Mouse (Mus musculus) liver, embryonic 14.5 days (tissue): ENCODE measurements around the gene Cep164. TPM values are rescaled to one million over a fixed set of nuclear protein-coding genes. Genes with fewer than 3 reads are reported as not detected.

Source experiments
- ATAC-seq: fragments of 200-750 bp; cut with Nextera tagmentation; 2 replicates; pipeline ENCODE4 v1.8.0; 2017; ENCODE audit warnings: moderate number of reproducible peaks, mild to moderate bottlenecking, moderate library complexity; ENCODE audit not compliant: insufficient read depth
- DNase-seq, 3 experiments: peaks; one replicate each; pipeline ENCODE4 v3.0.0-alpha.2; 2012 to 2013; ENCODE audit warnings: low read depth in 3 of 3, low spot score in 3 of 3
- H3K27ac ChIP-seq: fragments of 300-500 bp; sonication (generic); 2 replicates; pipeline ENCODE4 v1.5.1; 2014; ENCODE audit warnings: moderate library complexity, mild to moderate bottlenecking, control low read depth, inconsistent platforms
- H3K27me3 ChIP-seq: fragments of 300-500 bp; sonication (generic); 2 replicates; pipeline ENCODE4 v1.6.1; 2014; ENCODE audit warnings: mild to moderate bottlenecking, low read length, moderate library complexity; ENCODE audit not compliant: control insufficient read depth, insufficient read depth
- H3K36me3 ChIP-seq: fragments of 300-500 bp; sonication (generic); replicated peaks from 2 replicates; pipeline ENCODE4 v1.6.1; 2014; ENCODE audit warnings: low read depth; ENCODE audit not compliant: control insufficient read depth, insufficient read depth
- H3K4me1 ChIP-seq, 2 experiments: fragments of 200-500 bp in 1 of 2; fragments of 300-500 bp in 1 of 2; sonication (generic) in 1 of 2; replicated peaks; 2 replicates each; pipeline ENCODE4 v1.6.1; 2012 to 2014; ENCODE audit warnings: antibody characterized with exemption in 1 of 2, inconsistent platforms in 1 of 2, low read length in 1 of 2; ENCODE audit not compliant: control insufficient read depth in 2 of 2, insufficient read depth in 2 of 2
- H3K4me2 ChIP-seq: fragments of 300-500 bp; sonication (generic); 2 replicates; pipeline ENCODE4 v1.6.1; 2014; ENCODE audit warnings: low read depth, mild to moderate bottlenecking, control low read depth, moderate library complexity
- H3K4me3 ChIP-seq, 2 experiments: fragments of 200-500 bp in 1 of 2; fragments of 300-500 bp in 1 of 2; sonication (generic) in 1 of 2; 2 replicates each; pipeline ENCODE4 v1.5.1; 2012 to 2014; ENCODE audit warnings: low read depth in 2 of 2, low read length in 2 of 2, mild to moderate bottlenecking in 2 of 2, control low read depth in 1 of 2, inconsistent platforms in 1 of 2, moderate library complexity in 1 of 2; ENCODE audit not compliant: insufficient read depth in 1 of 2
- H3K9ac ChIP-seq: fragments of 300-500 bp; sonication (generic); replicated peaks from 2 replicates; pipeline ENCODE4 v1.6.1; 2014; ENCODE audit warnings: mild to moderate bottlenecking, control low read depth, moderate library complexity
- H3K9me3 ChIP-seq: fragments of 300-500 bp; sonication (generic); 2 replicates; pipeline ENCODE4 v1.6.1; 2016; ENCODE audit warnings: low read length, mixed read lengths; ENCODE audit not compliant: control insufficient read depth
- CTCF ChIP-seq: IDR thresholded peaks from 2 replicates; pipeline ENCODE4 v1.5.1; 2016; ENCODE audit warnings: antibody characterized with exemption, low read depth, control low read depth
- EP300 ChIP-seq: IDR thresholded peaks from 2 replicates; pipeline ENCODE4 v1.6.1; 2016; ENCODE audit warnings: antibody characterized with exemption, low read depth
- WGBS: fragments of 180-500 bp; shearing (Covaris S2); extraction: QIAGEN DNeasy Blood & Tissue Kit; methylation state at CpG from one replicate; pipeline ENCODE4 v1.1.7; 2014; ENCODE audit not compliant: insufficient replicate concordance; 5-methylcytosine and 5-hydroxymethylcytosine counted together
- polyA plus RNA-seq, 2 experiments: library from polyadenylated mRNA; depleted of rRNA in 1 of 2; stranded (reverse) in 1 of 2; unstranded in 1 of 2; fragments of >200 nt; fragmentation: Nextera tagmentation in 1 of 2; extraction: Ambion mirVana in 1 of 2; gene quantifications; 2 replicates each; pipeline versions ENCODE4 v1.2.1 to v1.2.3; 2012 to 2014

The Cep164 gene
- polyA plus RNA-seq, 2 experiments: 3.7 to 5.7 TPM

GRCm38 (mm10) chr9:45803070-45803774 is 25.3 kb downstream of the Cep164 start:
- Histone ChIP-seq H3K36me3 (no peaks in the 10 kb centered on the region), H3K9ac (peak overlapping the region; percentile 14; the same call in 1 of the 2 replicates), H3K9me3 (no peaks in the 10 kb centered on the region; the same call in 1 of the 2 replicates), H3K27me3 (no peaks in the 10 kb centered on the region), H3K4me1 (peaks cover 16 to 20% of the 10 kb centered on the region in 2 experiments), H3K4me3 (peak overlapping the region in 1 of 2 experiments; percentile 22; a peak in 1 of 4 replicates), H3K27ac (peak overlapping the region; percentile 72), H3K4me2 (peak overlapping the region; percentile 52)
- ATAC-seq (peak; percentile 95), DNase-seq (peak; percentile 71 to 78 (median 76))
- WGBS: 47% methylated on average over 21 of the region's 21 CpGs
- no peak for TF ChIP-seq CTCF
- peak; percentile 85 for TF ChIP-seq EP300

GRCm38 (mm10) chr9:45799402-45799801 is 29.1 kb downstream of the Cep164 start:
- no peak overlapping the region for H3K4me3 ChIP-seq
- H3K4me2 ChIP-seq: no peak overlapping the region
- no peak for ATAC-seq
- H3K36me3 ChIP-seq: no peaks in the 10 kb centered on the region
- no peak overlapping the region for H3K27ac ChIP-seq
- no peak for TF ChIP-seq EP300
- no peak for TF ChIP-seq CTCF
- no peak for DNase-seq
- 76% methylated on average over 8 of the region's 8 CpGs for WGBS
- no peak overlapping the region for H3K9ac ChIP-seq
- no peaks in the 10 kb centered on the region; the same call in 1 of the 2 replicates for H3K9me3 ChIP-seq
- H3K27me3 ChIP-seq: no peaks in the 10 kb centered on the region
- H3K4me1 ChIP-seq: peaks cover 16 to 22% of the 10 kb centered on the region in 2 experiments

- peaks cover 9 to 14% of the 10 kb centered on the region in 2 experiments for H3K4me1 ChIP-seq
- ATAC-seq: no peak
- 42% methylated on average over 13 of the region's 13 CpGs for WGBS
Measured at GRCm38 (mm10) chr9:45798467-45799164, 29.9 kb downstream of the Cep164 start.

GRCm38 (mm10) chr9:45797271-45797670 is 31.2 kb downstream of the Cep164 start:
- 64% methylated on average over 3 of the region's 3 CpGs for WGBS
- no peak overlapping the region for H3K27ac ChIP-seq
- no peak overlapping the region for H3K4me2 ChIP-seq
- TF ChIP-seq CTCF: peak; percentile 17; the same call in 1 of the 2 replicates
- no peak for TF ChIP-seq EP300
- DNase-seq: no peak
- H3K4me3 ChIP-seq: no peak overlapping the region
- peaks cover 0 to 4% of the 10 kb centered on the region in 2 experiments; a peak in 2 of 4 replicates for H3K4me1 ChIP-seq
- no peaks in the 10 kb centered on the region for H3K36me3 ChIP-seq
- H3K9ac ChIP-seq: no peak overlapping the region
- H3K9me3 ChIP-seq: no peaks in the 10 kb centered on the region; the same call in 1 of the 2 replicates
- H3K27me3 ChIP-seq: no peaks in the 10 kb centered on the region
- no peak for ATAC-seq

More at GRCm38 (mm10) chr9:45798467-45799164, 29.9 kb downstream of the Cep164 start:
- Histone ChIP-seq H3K27me3 (no peaks in the 10 kb centered on the region), H3K4me3 (no peak overlapping the region), H3K36me3 (no peaks in the 10 kb centered on the region), H3K27ac (no peak overlapping the region), H3K9ac (no peak overlapping the region), H3K9me3 (no peaks in the 10 kb centered on the region; the same call in 1 of the 2 replicates), H3K4me2 (no peak overlapping the region)
- TF ChIP-seq EP300: no peak
- peak; percentile 39 for TF ChIP-seq CTCF
- no peak for DNase-seq

GRCm38 (mm10) chr9:45795722-45796121 is 32.8 kb downstream of the Cep164 start:
- no peak for ATAC-seq
- WGBS: 67% methylated on average over 5 of the region's 5 CpGs
- no peaks in the 10 kb centered on the region for H3K27me3 ChIP-seq
- DNase-seq: no peak
- H3K9ac ChIP-seq: no peak overlapping the region
- TF ChIP-seq EP300: no peak
- H3K4me2 ChIP-seq: no peak overlapping the region
- H3K36me3 ChIP-seq: no peaks in the 10 kb centered on the region
- 0 out of 4 replicates have a peak, but pooled peaks cover 0 to 3% of the 10 kb centered on the region in 2 experiments for H3K4me1 ChIP-seq
- no peak overlapping the region for H3K27ac ChIP-seq
- H3K4me3 ChIP-seq: no peak overlapping the region
- no peaks in the 10 kb centered on the region for H3K9me3 ChIP-seq
